Mouse (Mus musculus) forebrain, embryonic 11.5 days (tissue): ENCODE data around the gene Tacr1. TPM values are rescaled to one million over a fixed set of nuclear protein-coding genes. Genes with fewer than 3 reads are reported as not detected.

Experiments used
- ATAC-seq: fragments of 200-750 bp; cut with Nextera tagmentation; replicated peaks from 2 replicates; pipeline ENCODE4 v1.8.0; 2017; ENCODE audit warnings: moderate TSS enrichment; ENCODE audit not compliant: low FRiP score
- DNase-seq: peaks from one replicate; pipeline ENCODE4 v3.0.0-alpha.2; 2017; ENCODE audit warnings: low spot score
- H3K27ac ChIP-seq: fragments of 300-500 bp; sonication (generic); 2 replicates; pipeline ENCODE4 v1.5.1; 2014; ENCODE audit warnings: low read depth, low read length
- H3K27me3 ChIP-seq: fragments of 300-500 bp; sonication (generic); 2 replicates; pipeline ENCODE4 v1.6.1; 2014; ENCODE audit warnings: mild to moderate bottlenecking, low read length, mixed read lengths; ENCODE audit not compliant: control insufficient read depth, insufficient read depth
- H3K36me3 ChIP-seq: fragments of 300-500 bp; sonication (generic); 2 replicates; pipeline ENCODE4 v1.6.1; 2014; ENCODE audit warnings: mild to moderate bottlenecking, low read length, moderate library complexity, mixed read lengths; ENCODE audit not compliant: control insufficient read depth, insufficient read depth
- H3K4me1 ChIP-seq: fragments of 300-500 bp; sonication (generic); replicated peaks from 2 replicates; pipeline ENCODE4 v1.6.1; 2014; ENCODE audit warnings: low read length, mixed read lengths; ENCODE audit not compliant: control insufficient read depth, insufficient read depth
- H3K4me2 ChIP-seq: fragments of 300-500 bp; sonication (generic); 2 replicates; pipeline ENCODE4 v1.6.1; 2014; ENCODE audit warnings: low read depth, mild to moderate bottlenecking, low read length, moderate library complexity, mixed read lengths; ENCODE audit not compliant: severe bottlenecking
- H3K4me3 ChIP-seq: fragments of 300-500 bp; sonication (generic); 2 replicates; pipeline ENCODE4 v1.5.1; 2014; ENCODE audit warnings: low read depth, low read length
- H3K9ac ChIP-seq: fragments of 300-500 bp; sonication (generic); 2 replicates; pipeline ENCODE4 v1.6.1; 2014; ENCODE audit warnings: low read length
- H3K9me3 ChIP-seq: fragments of 300-500 bp; sonication (generic); 2 replicates; pipeline ENCODE4 v1.6.1; 2016; ENCODE audit warnings: low read length, mixed read lengths; ENCODE audit not compliant: control insufficient read depth
- WGBS: fragments of 180-500 bp; shearing (Covaris S2); extraction: QIAGEN DNeasy Blood & Tissue Kit; methylation state at CpG from one replicate; pipeline ENCODE4 v1.1.7; 2014; 5-methylcytosine and 5-hydroxymethylcytosine counted together
- polyA plus RNA-seq: library from polyadenylated mRNA; unstranded; fragments of >200 nt; fragmentation: Nextera tagmentation; extraction: Ambion mirVana; gene quantifications from 2 replicates; pipeline ENCODE4 v1.2.1, GENCODE M21; 2014

Gene Tacr1
- 0.16 TPM in 1 of 2 replicates, not detected in the other for polyA plus RNA-seq

- peak within 1 kb of the TSS; percentile 28 for H3K4me3 ChIP-seq
- ATAC-seq (peak; percentile 80), DNase-seq (peak; percentile 76)
- WGBS: 1% methylated on average over 28 of the region's 28 CpGs
- no peaks in the 10 kb centered on the region for H3K9me3 ChIP-seq
- H3K27me3 ChIP-seq: peaks cover 25% of the 10 kb centered on the region
- H3K36me3 ChIP-seq: no peaks in the 10 kb centered on the region
- H3K4me2 ChIP-seq: peak within 1 kb of the TSS; percentile 65
- no peak within 1 kb of the TSS for H3K27ac ChIP-seq
- peaks cover 4% of the 10 kb centered on the region for H3K4me1 ChIP-seq
- peak within 1 kb of the TSS; percentile 29; the same call in 1 of the 2 replicates for H3K9ac ChIP-seq
Measured at GRCm38 (mm10) chr6:82401595-82402451, at the start of gene Tacr1. Gene Tacr1, plus strand, starts transcription at chr6:82402334.

GRCm38 (mm10) chr6:82376144-82376543 lies 26.0 kb upstream of the Tacr1 start:
- no peak overlapping the region for H3K9ac ChIP-seq
- H3K4me2 ChIP-seq: no peak overlapping the region
- 91% methylated on average over 3 of the region's 3 CpGs for WGBS
- DNase-seq (no peak), ATAC-seq (no peak)
- no peak overlapping the region for H3K27ac ChIP-seq
- no peaks in the 10 kb centered on the region for H3K9me3 ChIP-seq
- no peak overlapping the region for H3K4me3 ChIP-seq
- no peaks in the 10 kb centered on the region for H3K27me3 ChIP-seq
- H3K4me1 ChIP-seq: no peaks in the 10 kb centered on the region
- H3K36me3 ChIP-seq: no peaks in the 10 kb centered on the region

- 94% methylated on average over 5 of the region's 5 CpGs for WGBS
- Histone ChIP-seq H3K9me3 (no peaks in the 10 kb centered on the region), H3K4me3 (no peak overlapping the region)
Measured at GRCm38 (mm10) chr6:82383556-82383955, 18.6 kb upstream of the Tacr1 start.

DNA sequence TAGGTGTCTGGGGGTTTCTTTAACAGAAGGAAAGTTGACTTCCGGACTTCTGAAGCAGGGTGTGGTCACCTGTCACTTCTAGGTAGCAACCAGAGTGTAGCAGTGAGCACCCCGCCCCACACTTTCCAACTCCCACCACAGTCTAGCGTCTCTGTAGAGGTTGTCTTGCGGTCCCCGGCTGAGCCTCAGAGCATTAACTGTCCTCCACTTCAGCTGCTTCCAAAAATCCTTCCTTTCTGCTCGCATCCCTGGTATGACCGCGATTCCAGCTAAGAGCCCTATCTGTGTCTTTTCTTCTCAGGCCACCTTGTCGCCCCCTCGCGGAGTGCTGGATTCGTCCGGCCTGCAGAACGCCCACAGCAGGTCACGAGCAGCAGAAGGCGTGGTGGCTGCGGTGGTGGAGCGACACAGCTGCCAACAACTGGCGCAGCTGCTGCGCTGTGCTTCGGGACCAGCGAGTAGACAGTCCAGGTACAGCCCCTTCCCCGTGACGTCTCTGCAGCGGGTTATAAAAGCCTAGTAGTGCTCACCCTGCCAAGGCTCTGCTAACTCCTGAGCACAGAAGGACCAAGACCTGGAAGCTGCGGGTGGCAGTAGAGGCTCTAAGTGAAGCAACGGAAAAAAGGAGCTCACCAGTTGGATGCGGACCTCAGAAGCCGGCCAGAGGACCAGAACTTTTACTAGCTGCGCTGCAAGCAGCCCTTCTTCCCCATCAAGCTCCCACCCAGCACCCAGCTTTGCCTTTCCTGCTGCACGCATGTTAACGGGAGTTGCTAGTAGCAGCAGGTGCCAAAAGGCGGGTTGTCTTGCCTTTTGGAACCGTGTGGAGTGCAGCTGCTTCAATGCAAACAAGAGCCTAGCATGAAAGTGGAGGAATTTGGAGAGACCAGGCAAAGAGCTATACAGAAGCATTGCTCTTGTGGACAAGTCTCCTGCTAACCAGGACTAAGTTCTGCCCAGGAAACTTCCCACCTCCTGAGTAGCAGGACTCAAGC lies 664 bp downstream of the Tacr1 start:
- Histone ChIP-seq H3K27me3 (peaks cover 25% of the 10 kb centered on the region), H3K9ac (peak overlapping the region; percentile 29; the same call in 1 of the 2 replicates), H3K36me3 (no peaks in the 10 kb centered on the region), H3K4me2 (peak overlapping the region; percentile 65), H3K4me3 (peak overlapping the region; percentile 28), H3K9me3 (no peaks in the 10 kb centered on the region), H3K4me1 (peaks cover 4% of the 10 kb centered on the region), H3K27ac (no peak overlapping the region)
- peak; percentile 37 for ATAC-seq
- peak; percentile 74 for DNase-seq
- WGBS: 2% methylated on average over 34 of the region's 34 CpGs

More at GRCm38 (mm10) chr6:82383556-82383955, 18.6 kb upstream of the Tacr1 start:
- no peak overlapping the region for H3K9ac ChIP-seq
- H3K4me1 ChIP-seq: no peaks in the 10 kb centered on the region
- H3K27ac ChIP-seq: no peak overlapping the region
- no peaks in the 10 kb centered on the region for H3K27me3 ChIP-seq
- ATAC-seq (no peak), DNase-seq (no peak)
- H3K4me2 ChIP-seq: no peak overlapping the region
- no peaks in the 10 kb centered on the region for H3K36me3 ChIP-seq

DNA sequence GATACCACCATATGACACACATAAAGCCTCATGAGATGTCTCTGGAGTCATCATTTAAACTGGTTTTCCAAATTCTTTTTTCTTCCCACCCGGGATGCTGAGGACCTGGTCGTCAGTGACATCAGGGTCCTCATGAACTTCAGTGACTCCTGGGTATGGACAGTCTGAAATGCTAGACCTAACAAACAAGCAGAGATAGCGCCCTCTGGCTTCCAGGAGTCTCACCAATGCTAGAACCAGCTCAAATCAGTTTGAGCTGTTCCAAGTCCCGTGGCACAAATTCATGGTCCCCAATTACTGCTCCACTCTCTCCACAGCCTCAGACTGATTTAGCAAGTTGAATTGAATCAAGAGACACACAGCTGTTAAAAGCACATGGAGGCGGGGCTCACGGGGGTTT lies 16.2 kb downstream of the Tacr1 start:
- Histone ChIP-seq H3K4me3 (no peak overlapping the region), H3K9me3 (no peaks in the 10 kb centered on the region), H3K27ac (no peak overlapping the region), H3K4me1 (no peaks in the 10 kb centered on the region), H3K36me3 (no peaks in the 10 kb centered on the region), H3K4me2 (no peak overlapping the region), H3K9ac (no peak overlapping the region), H3K27me3 (no peaks in the 10 kb centered on the region)
- 78% methylated on average over 6 of the region's 6 CpGs for WGBS
- DNase-seq (no peak), ATAC-seq (no peak)

DNA sequence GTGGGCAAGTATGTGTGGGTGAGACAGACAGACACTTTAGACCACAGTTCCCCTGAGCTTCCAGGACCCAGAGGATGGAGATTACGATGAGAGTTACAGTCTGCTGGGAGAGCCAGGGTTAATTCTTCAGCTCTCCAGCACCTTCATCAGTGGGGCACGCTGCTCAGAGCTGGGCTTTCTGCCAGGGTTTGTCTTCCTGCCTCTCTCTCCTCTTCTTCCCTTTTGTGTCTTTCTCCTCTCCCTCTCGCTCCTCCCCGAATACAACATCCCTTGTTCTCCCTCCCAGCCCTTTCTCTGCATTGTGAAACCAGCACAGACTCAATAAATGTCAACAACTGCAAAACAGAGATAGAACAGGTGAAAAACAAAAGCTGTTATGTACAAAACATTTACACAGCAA lies 18.1 kb downstream of the Tacr1 start:
- Histone ChIP-seq H3K9ac (no peak overlapping the region), H3K4me3 (no peak overlapping the region), H3K27me3 (no peaks in the 10 kb centered on the region), H3K27ac (no peak overlapping the region), H3K4me2 (no peak overlapping the region), H3K9me3 (no peaks in the 10 kb centered on the region), H3K4me1 (no peaks in the 10 kb centered on the region), H3K36me3 (no peaks in the 10 kb centered on the region)
- WGBS: 69% methylated on average over 4 of the region's 4 CpGs
- DNase-seq (no peak), ATAC-seq (no peak)

DNA sequence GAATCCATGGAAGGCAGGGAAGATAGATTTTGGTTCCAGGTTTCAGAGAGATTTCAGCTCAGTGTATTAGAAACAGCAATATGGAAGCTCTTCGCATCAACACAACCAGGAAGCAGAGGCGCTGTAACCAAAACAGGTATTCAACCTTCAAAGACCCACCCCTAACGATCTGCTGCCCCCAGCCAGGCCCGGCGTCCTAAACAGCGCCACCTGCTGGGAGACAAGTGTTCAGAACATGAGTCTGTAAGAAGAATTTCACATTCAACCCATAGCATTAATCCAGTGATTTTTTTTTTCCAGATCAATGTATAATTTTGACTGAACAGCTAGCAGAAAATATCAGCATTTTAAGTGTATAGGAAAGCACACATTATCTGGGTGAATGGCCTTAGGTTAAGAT lies 26.8 kb downstream of the Tacr1 start:
- Histone ChIP-seq H3K4me1 (no peaks in the 10 kb centered on the region), H3K4me3 (no peak overlapping the region), H3K36me3 (no peaks in the 10 kb centered on the region), H3K9ac (no peak overlapping the region), H3K27me3 (no peaks in the 10 kb centered on the region), H3K4me2 (no peak overlapping the region), H3K9me3 (no peaks in the 10 kb centered on the region), H3K27ac (no peak overlapping the region)
- 55% methylated on average over 6 of the region's 6 CpGs for WGBS
- no peak for ATAC-seq
- DNase-seq: no peak

DNA sequence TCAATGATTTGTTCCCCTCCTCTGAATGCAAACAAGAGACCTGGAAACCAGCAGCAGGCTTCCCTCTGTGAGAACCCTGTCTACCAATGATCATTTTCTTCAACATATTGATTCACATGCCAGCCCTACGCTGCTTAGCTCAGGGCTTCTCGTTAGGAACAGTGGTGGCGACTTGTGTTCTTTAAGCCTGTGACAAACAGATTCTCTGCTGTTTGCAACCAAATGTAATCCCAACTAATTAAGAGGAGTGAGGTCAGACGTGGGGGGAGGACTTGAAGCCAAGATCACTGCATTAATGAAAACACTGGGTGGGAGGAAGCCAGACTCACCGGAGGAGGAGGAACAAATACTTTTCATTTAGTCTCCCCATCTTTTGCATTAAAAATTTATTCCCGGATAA lies 27.6 kb downstream of the Tacr1 start:
- Histone ChIP-seq H3K27me3 (no peaks in the 10 kb centered on the region), H3K4me2 (no peak overlapping the region), H3K4me3 (no peak overlapping the region), H3K9me3 (no peaks in the 10 kb centered on the region), H3K9ac (no peak overlapping the region), H3K36me3 (no peaks in the 10 kb centered on the region), H3K4me1 (no peaks in the 10 kb centered on the region), H3K27ac (no peak overlapping the region)
- WGBS: 40% methylated on average over 6 of the region's 6 CpGs
- ATAC-seq: no peak
- no peak for DNase-seq
